Mouse (Mus musculus) limb, embryonic 11.5 days (tissue): ENCODE measurements at regions not wholly inside any gene's neighbourhood (a gene's known extent, or its start where the extent isn't known, plus 50 kb on each side); places are given as distances from the start of the nearest gene placed in this dataset.

Source experiments
- ATAC-seq: fragments of 200-750 bp; cut with Nextera tagmentation; 2 replicates; pipeline ENCODE4 v1.8.0; 2017; ENCODE audit warnings: low read depth; ENCODE audit not compliant: insufficient number of reproducible peaks, low FRiP score, low TSS enrichment
- DNase-seq: peaks from one replicate; pipeline ENCODE4 v3.0.0-alpha.2; 2015; ENCODE audit warnings: low spot score
- H3K27ac ChIP-seq: fragments of 300-500 bp; sonication (generic); replicated peaks from 2 replicates; pipeline ENCODE4 v1.5.1; 2014; ENCODE audit warnings: low read depth, mild to moderate bottlenecking, low read length
- H3K27me3 ChIP-seq: fragments of 300-500 bp; sonication (generic); 2 replicates; pipeline ENCODE4 v1.6.1; 2014; ENCODE audit warnings: mild to moderate bottlenecking, low read length, mixed read lengths; ENCODE audit not compliant: control insufficient read depth, insufficient read depth
- H3K36me3 ChIP-seq: fragments of 300-500 bp; sonication (generic); 2 replicates; pipeline ENCODE4 v1.6.1; 2014; ENCODE audit warnings: mild to moderate bottlenecking, low read length, moderate library complexity, mixed read lengths; ENCODE audit not compliant: control insufficient read depth, insufficient read depth
- H3K4me1 ChIP-seq: fragments of 300-500 bp; sonication (generic); 2 replicates; pipeline ENCODE4 v1.6.1; 2014; ENCODE audit warnings: low read length, mixed read lengths; ENCODE audit not compliant: control insufficient read depth, insufficient read depth
- H3K4me2 ChIP-seq: fragments of 300-500 bp; sonication (generic); 2 replicates; pipeline ENCODE4 v1.6.1; 2014; ENCODE audit warnings: low read depth, mild to moderate bottlenecking, moderate library complexity; ENCODE audit not compliant: severe bottlenecking
- H3K4me3 ChIP-seq: fragments of 300-500 bp; sonication (generic); 2 replicates; pipeline ENCODE4 v1.5.1; 2014; ENCODE audit warnings: low read depth, low read length
- H3K9ac ChIP-seq: fragments of 300-500 bp; sonication (generic); 2 replicates; pipeline ENCODE4 v1.6.1; 2014; ENCODE audit warnings: mild to moderate bottlenecking, low read length
- H3K9me3 ChIP-seq: fragments of 300-500 bp; sonication (generic); 2 replicates; pipeline ENCODE4 v1.6.1; 2016; ENCODE audit warnings: low read length; ENCODE audit not compliant: control insufficient read depth
- WGBS: fragments of 180-500 bp; shearing (Covaris S2); extraction: QIAGEN DNeasy Blood & Tissue Kit; methylation state at CpG from one replicate; pipeline ENCODE4 v1.1.7; 2014; 5-methylcytosine and 5-hydroxymethylcytosine counted together

DNA sequence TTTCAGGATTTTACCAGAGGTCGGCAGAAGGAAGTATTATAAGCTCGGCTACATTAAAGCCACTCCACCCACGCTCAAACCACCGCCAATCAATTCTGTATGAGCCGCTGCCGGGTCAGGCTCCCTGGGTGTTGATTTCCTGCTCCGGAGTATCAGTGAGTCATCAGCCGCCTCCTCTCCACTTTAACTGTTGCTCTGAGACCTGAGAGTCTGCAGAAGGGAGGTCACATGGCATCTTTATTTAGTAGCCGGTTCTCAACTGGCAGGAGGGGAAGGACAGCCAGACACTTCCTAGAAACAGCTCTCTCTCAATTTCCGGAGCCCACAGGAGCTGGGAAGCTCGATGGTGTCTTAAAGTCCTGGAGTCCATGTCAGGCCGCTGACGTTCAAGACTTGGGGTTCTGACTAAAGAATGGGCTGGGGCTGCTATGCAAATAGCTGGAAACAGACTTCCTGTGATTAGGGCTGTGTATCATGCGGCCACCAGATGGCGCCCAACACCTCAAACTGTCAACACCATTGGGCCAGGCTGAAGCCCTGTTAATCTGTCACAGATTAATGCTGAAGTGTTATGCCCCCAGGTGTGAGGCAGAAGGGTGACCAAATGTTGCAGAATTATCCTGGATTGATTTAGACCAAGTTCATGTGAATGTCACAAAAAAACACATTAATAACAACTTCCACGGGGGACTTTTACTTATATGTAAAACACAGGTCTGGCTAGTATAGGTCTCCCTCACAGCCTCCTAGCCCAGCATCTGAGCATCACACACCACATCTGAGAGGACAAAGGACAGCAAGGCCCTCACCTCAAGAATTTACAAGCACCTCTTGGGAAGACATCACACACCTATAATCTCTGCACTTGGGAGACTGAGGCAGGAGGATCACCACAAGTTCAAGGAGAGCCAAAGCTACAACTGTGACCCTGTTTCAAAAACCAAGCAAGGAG lies 84.8 kb downstream of the Kcnh2 start:
- H3K27ac ChIP-seq, result no peak overlapping the region
- ATAC-seq, result peak; percentile 62; the same call in 1 of the 2 replicates
- H3K4me3 ChIP-seq, result 0 out of 2 replicates have a peak overlapping the region, but pooled peaks have one; percentile 6

More for the DNA sequence above, 84.8 kb downstream of the Kcnh2 start:
- peak overlapping the region; percentile 43 for H3K4me2 ChIP-seq
- H3K9me3 ChIP-seq, result no peaks in the 10 kb centered on the region
- peak; percentile 91 for DNase-seq
- H3K9ac ChIP-seq, result no peak overlapping the region
- H3K36me3 ChIP-seq, result no peaks in the 10 kb centered on the region
- 11% methylated on average over 16 of the region's 16 CpGs for WGBS
- 0 out of 2 replicates have a peak, but pooled peaks cover 4% of the 10 kb centered on the region for H3K4me1 ChIP-seq
- H3K27me3 ChIP-seq, result no peaks in the 10 kb centered on the region
